Mouse (Mus musculus) liver, embryonic 15.5 days (tissue): ENCODE data around the gene Trim17. TPM values are rescaled to one million over a fixed set of nuclear protein-coding genes. Genes with fewer than 3 reads are reported as not detected.

Experiments used
- ATAC-seq: fragments of 200-750 bp; cut with Nextera tagmentation; 2 replicates; pipeline ENCODE4 v1.8.0; 2017; ENCODE audit warnings: moderate number of reproducible peaks, mild to moderate bottlenecking, moderate library complexity; ENCODE audit not compliant: insufficient read depth
- H3K27ac ChIP-seq: fragments of 300-500 bp; sonication (generic); replicated peaks from 2 replicates; pipeline ENCODE4 v1.5.1; 2015; ENCODE audit warnings: mild to moderate bottlenecking, inconsistent platforms
- H3K27me3 ChIP-seq: fragments of 300-500 bp; sonication (generic); 2 replicates; pipeline ENCODE4 v1.6.1; 2015; ENCODE audit warnings: mild to moderate bottlenecking, inconsistent platforms
- H3K36me3 ChIP-seq: fragments of 300-500 bp; sonication (generic); replicated peaks from 2 replicates; pipeline ENCODE4 v1.6.1; 2015; ENCODE audit warnings: moderate library complexity, mild to moderate bottlenecking, inconsistent platforms
- H3K4me1 ChIP-seq: fragments of 300-500 bp; sonication (generic); replicated peaks from 2 replicates; pipeline ENCODE4 v1.6.1; 2015; ENCODE audit warnings: inconsistent platforms
- H3K4me2 ChIP-seq: fragments of 300-500 bp; sonication (generic); 2 replicates; pipeline ENCODE4 v1.6.1; 2015; ENCODE audit warnings: moderate library complexity, mild to moderate bottlenecking, inconsistent platforms
- H3K4me3 ChIP-seq: fragments of 300-500 bp; sonication (generic); replicated peaks from 2 replicates; pipeline ENCODE4 v1.5.1; 2015; ENCODE audit warnings: mild to moderate bottlenecking, inconsistent platforms
- H3K9ac ChIP-seq: fragments of 300-500 bp; sonication (generic); 2 replicates; pipeline ENCODE4 v1.6.1; 2015; ENCODE audit warnings: moderate library complexity, mild to moderate bottlenecking, inconsistent platforms
- H3K9me3 ChIP-seq: fragments of 300-500 bp; sonication (generic); replicated peaks from 2 replicates; pipeline ENCODE4 v1.6.1; 2016; ENCODE audit warnings: inconsistent platforms
- WGBS: fragments of 180-500 bp; shearing (Covaris S2); methylation state at CpG from one replicate; pipeline ENCODE4 v1.1.7; 2015; ENCODE audit warnings: mixed read lengths; ENCODE audit not compliant: insufficient replicate concordance; 5-methylcytosine and 5-hydroxymethylcytosine counted together
- polyA plus RNA-seq: library from polyadenylated mRNA; unstranded; fragments of >200 nt; fragmentation: Nextera tagmentation; extraction: Ambion mirVana; gene quantifications from 2 replicates; pipeline ENCODE4 v1.2.1, GENCODE M21; 2015

The Trim17 gene
- polyA plus RNA-seq, 1 experiment from 2014 or later = 0.06 TPM

DNA sequence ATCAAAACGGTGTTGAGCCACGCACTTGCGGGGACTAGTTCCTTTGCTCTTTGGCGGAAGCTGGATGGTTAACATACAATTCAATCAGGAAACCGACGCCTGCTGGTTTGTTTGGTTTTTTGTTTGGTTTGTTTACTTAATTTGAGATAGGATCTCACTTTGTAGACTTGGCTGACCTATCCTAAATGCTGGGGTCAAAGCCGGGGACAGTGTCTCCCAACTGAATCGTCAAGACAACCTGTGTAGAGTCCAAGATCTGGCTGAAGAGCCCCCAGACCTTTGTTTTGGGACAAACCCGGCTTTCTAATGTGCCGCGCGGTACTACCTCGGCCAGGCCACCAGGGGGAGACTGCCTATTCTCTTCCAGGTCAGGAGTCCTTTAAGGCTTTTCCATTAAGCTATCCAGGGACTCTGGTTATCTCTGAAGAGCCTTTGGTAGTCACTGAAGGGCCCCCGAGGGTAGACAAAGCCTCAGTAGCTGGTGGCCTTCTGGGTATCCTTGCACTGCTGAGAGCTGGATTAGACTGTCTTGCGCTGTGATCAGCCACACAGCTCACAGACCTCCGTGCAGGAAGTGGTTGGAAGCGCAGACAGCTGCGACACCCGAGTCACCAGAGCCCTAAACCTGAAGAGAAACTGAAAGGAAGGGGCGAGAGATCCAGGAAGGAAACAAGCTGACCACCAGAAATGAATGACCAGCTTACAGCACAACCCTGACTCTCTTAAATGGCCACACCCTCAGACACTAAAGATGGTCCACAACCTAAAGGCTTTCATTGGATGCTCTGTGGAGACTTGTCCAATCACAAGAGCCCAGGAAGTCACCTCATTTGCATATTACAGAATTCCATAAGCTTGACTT is 26.5 kb upstream of the Trim17 start:
- ATAC-seq = peak; percentile 81
- Histone ChIP-seq H3K4me2 (peak overlapping the region; percentile 74), H3K9me3 (no peaks in the 10 kb centered on the region), H3K36me3 (peaks cover 43% of the 10 kb centered on the region), H3K9ac (peak overlapping the region; percentile 49), H3K4me1 (peaks cover 50% of the 10 kb centered on the region), H3K27ac (peak overlapping the region; percentile 86), H3K4me3 (peak overlapping the region; percentile 53), H3K27me3 (no peaks in the 10 kb centered on the region)
- WGBS = 3% methylated on average over 20 of the region's 20 CpGs

DNA sequence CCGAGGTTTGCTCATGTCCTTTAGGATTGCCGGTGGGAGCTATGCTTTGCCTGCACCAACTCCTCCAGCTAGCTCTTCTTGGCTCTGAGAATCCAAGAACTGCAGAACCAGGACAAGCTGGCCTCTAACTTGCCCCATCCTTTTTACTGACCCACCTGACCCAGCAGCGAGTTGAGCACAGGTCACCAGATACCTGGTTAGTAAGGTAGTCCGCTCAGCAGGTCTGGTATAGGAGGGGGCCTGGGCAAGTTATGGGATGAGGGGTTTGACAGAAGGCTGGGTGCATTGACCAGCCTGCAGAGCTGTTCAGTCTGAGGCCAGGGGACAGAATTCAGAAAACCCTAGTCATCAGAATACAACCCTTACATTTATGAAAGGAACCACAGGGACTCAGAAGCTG is 25.4 kb upstream of the Trim17 start:
- no peak overlapping the region for H3K4me2 ChIP-seq
- no peak overlapping the region for H3K9ac ChIP-seq
- H3K4me1 ChIP-seq = peaks cover 50% of the 10 kb centered on the region
- 62% methylated on average over 4 of the region's 4 CpGs for WGBS
- peaks cover 43% of the 10 kb centered on the region for H3K36me3 ChIP-seq
- no peaks in the 10 kb centered on the region for H3K27me3 ChIP-seq
- no peak for ATAC-seq
- peak overlapping the region; percentile 86 for H3K27ac ChIP-seq
- H3K4me3 ChIP-seq = no peak overlapping the region
- no peaks in the 10 kb centered on the region for H3K9me3 ChIP-seq

DNA sequence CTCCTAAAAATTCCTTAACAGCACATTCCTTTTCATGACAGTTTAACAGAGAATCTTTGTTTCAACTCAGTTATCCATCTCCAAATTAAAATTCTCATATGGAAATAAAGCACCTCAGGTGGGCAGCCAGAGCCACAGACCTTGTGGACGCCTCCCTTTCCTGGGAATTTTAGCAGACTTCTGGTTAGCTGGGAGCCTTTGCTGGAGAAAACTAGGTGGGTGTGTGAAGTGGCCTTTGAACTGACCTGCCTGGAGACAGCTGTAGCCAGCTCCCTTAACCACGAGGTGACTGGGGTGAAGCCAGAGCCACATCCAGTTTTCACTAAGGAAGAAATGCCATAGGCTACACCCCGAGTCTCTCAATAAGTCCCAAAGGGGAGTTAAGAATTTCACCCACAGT is 24.8 kb upstream of the Trim17 start:
- no peak for ATAC-seq
- Histone ChIP-seq H3K27ac (peak overlapping the region; percentile 86), H3K9ac (0 out of 2 replicates have a peak overlapping the region, but pooled peaks have one; percentile 6), H3K27me3 (no peaks in the 10 kb centered on the region), H3K4me1 (peaks cover 50% of the 10 kb centered on the region), H3K4me2 (no peak overlapping the region), H3K36me3 (peaks cover 45% of the 10 kb centered on the region), H3K9me3 (no peaks in the 10 kb centered on the region), H3K4me3 (no peak overlapping the region)
- 43% methylated on average over 3 of the region's 3 CpGs for WGBS

DNA sequence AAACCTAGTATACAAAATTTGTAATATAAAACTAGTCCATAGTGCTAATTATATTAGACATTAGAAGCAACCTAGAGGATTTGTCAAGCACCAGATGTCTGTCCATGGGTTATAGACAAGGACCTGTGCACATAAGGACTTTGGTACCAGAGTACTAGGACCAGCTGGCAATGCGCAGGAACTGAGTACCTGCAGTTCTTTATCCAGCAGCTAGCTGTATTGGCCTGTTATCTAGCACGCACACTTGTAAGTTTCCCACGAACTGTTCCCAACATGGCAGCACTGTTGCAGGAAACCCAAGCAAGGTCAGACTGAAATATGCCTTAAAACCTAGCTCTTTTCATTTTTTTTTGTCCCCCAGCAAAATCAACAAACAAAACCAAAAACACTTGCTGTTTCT is 24.2 kb upstream of the Trim17 start:
- Histone ChIP-seq H3K4me2 (0 out of 2 replicates have a peak overlapping the region, but pooled peaks have one; percentile 4), H3K9ac (no peak overlapping the region), H3K4me1 (peaks cover 50% of the 10 kb centered on the region), H3K27ac (peak overlapping the region; percentile 86), H3K36me3 (peaks cover 44% of the 10 kb centered on the region), H3K4me3 (no peak overlapping the region), H3K9me3 (no peaks in the 10 kb centered on the region), H3K27me3 (no peaks in the 10 kb centered on the region)
- ATAC-seq = no peak
- 23% methylated on average over 3 of the region's 3 CpGs for WGBS

DNA sequence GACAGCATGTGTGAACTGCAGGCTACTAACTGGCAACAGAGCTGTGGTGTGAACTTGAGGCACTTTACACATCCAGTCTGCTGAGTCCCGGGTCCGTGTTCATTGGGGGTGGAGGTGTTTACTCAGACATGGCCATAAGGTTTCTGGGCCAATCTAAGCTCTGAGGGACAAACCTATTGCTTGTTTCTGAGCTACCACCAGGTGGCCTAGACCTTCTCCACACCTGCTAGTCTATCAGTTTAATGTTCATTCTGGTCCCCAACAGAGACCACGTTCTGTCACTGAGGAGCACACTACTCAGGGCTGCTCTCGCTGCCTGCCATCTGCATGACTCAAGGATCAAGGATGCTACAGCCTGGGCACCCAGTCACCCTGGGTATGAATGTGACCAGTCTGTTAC is 22.9 kb upstream of the Trim17 start:
- Histone ChIP-seq H3K36me3 (peaks cover 54% of the 10 kb centered on the region), H3K9ac (no peak overlapping the region), H3K27ac (0 out of 2 replicates have a peak overlapping the region, but pooled peaks have one; percentile 86), H3K27me3 (no peaks in the 10 kb centered on the region), H3K9me3 (no peaks in the 10 kb centered on the region), H3K4me2 (no peak overlapping the region), H3K4me3 (no peak overlapping the region), H3K4me1 (peaks cover 60% of the 10 kb centered on the region)
- WGBS = 64% methylated on average over 4 of the region's 4 CpGs
- no peak for ATAC-seq

DNA sequence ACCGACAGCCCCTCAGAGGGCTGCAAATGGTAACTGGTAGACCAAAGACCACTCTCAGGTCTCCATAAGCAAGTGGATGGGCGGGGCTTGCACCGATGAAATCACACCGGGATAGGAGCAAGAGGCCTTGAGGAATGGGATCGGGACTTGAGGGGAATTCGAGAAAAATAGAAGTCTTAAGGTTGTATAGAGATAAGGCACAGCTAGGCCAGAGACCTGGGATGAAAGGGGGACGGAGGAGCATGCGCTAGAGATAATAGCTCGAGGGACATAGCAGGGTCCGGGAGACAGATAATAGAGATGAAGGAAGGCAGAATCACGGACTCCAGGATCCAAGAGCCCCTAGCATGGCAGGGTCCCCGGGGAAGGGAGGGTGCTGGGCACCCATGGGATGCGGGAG is 16.6 kb upstream of the Trim17 start:
- Histone ChIP-seq H3K9me3 (no peaks in the 10 kb centered on the region), H3K36me3 (peaks cover 41% of the 10 kb centered on the region), H3K4me1 (peaks cover 34% of the 10 kb centered on the region), H3K27ac (peak overlapping the region; percentile 96), H3K4me3 (peak overlapping the region; percentile 94), H3K4me2 (peak overlapping the region; percentile 96), H3K27me3 (peaks cover 11% of the 10 kb centered on the region), H3K9ac (peak overlapping the region; percentile 97)
- 2% methylated on average over 13 of the region's 13 CpGs for WGBS
- peak; percentile 32 for ATAC-seq

DNA sequence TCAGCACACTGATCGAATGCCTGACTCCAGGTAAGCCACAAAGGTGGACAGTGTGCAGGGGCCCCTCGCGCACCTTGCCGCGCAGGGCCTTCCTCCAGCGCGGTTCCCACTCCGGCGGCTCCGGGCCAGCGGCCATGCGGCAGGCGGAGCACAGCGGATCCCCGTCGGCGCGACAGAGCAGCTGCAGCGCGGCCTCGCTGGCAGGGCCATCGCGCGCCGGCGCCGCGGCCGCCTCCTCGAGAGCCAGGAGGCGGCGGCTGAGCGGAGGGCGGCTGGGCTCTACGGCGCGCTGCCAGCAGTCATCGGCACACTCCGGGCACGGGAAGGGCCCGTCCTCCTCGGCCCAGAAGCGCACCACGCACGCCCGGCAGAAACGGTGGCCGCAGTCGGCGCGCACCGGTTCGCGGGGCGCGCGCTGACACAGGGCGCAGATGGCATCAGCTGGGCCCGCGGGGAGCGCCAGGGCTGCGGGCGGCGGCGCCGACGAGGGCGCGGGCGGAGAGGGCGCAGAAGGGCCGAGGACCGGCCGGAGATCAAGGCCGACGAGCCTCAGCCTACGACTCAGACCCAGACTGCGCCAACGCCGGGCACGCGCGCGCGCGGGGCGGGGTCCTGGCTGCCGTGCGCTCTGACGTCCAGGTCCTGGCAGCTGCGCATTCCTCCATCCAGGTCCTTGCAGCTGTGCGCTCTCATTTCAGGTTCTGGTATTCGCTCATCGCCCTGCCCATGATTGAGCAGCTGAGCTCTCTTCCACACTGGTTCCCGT is 16.0 kb upstream of the Trim17 start, which contains the start of gene Rnf187:
Gene Rnf187 (minus strand): TSS at position 595 of the 766 bp plus-strand sequence.
- peak within 1 kb of the TSS; percentile 97 for H3K9ac ChIP-seq
- under 1% methylated on average over 95 of the region's 95 CpGs for WGBS
- H3K4me2 ChIP-seq = peak within 1 kb of the TSS; percentile 96
- peaks cover 34% of the 10 kb centered on the region for H3K4me1 ChIP-seq
- no peaks in the 10 kb centered on the region for H3K9me3 ChIP-seq
- H3K36me3 ChIP-seq = peaks cover 35% of the 10 kb centered on the region
- peak within 1 kb of the TSS; percentile 94 for H3K4me3 ChIP-seq
- H3K27me3 ChIP-seq = peaks cover 17% of the 10 kb centered on the region
- ATAC-seq = peak; percentile 95
- H3K27ac ChIP-seq = peak within 1 kb of the TSS; percentile 96

DNA sequence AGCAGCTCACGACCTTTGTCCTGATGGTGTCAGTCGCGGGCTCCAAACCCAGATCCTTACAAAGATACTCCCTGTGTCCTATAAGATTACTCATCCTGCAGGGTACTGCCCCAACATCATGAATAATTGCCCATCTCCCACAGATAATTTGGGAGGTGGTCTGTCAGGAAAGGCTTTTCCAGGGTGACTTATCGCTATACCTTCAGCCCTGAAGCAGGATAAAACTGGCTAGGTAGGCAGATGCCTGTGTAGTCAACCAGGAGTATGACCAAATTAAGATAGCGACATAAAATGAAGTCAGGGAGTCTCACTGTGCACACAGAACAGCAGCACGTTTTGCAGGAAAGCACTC is 15.4 kb upstream of the Trim17 start:
- no peak for ATAC-seq

DNA sequence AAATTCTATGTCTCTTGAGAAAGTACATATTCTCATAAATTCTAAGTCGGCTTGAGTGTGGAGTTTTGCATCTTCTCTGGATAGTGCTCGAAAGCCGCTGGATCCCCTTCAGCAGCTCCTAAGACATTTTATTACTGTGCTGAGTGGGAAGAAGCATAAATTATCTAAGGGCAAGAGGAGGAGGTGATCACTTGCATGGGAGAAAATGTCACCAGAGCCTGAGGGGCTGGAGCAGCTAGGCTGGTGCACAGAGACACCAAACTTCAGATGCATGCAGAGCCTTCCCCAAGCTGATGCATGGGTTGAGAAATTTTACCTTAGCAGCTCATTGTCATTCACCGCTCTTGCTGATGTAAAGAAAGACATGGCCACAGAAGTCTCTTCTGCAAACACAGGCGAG is 10.3 kb upstream of the Trim17 start:
- Histone ChIP-seq H3K9me3 (no peaks in the 10 kb centered on the region), H3K9ac (no peak overlapping the region), H3K36me3 (no peaks in the 10 kb centered on the region), H3K4me1 (peaks cover 20% of the 10 kb centered on the region), H3K4me3 (no peak overlapping the region), H3K4me2 (no peak overlapping the region), H3K27me3 (peaks cover 70% of the 10 kb centered on the region), H3K27ac (no peak overlapping the region)
- ATAC-seq = no peak
- WGBS = 69% methylated on average over 5 of the region's 5 CpGs

More for the DNA sequence above, 15.4 kb upstream of the Trim17 start:
- H3K4me1 ChIP-seq = peaks cover 34% of the 10 kb centered on the region
- no peaks in the 10 kb centered on the region for H3K9me3 ChIP-seq
- 22% methylated on average over 6 of the region's 6 CpGs for WGBS
- H3K4me2 ChIP-seq = peak overlapping the region; percentile 96
- peak overlapping the region; percentile 97 for H3K9ac ChIP-seq
- peaks cover 22% of the 10 kb centered on the region for H3K27me3 ChIP-seq
- peaks cover 29% of the 10 kb centered on the region for H3K36me3 ChIP-seq
- peak overlapping the region; percentile 96 for H3K27ac ChIP-seq
- H3K4me3 ChIP-seq = peak overlapping the region; percentile 94

DNA sequence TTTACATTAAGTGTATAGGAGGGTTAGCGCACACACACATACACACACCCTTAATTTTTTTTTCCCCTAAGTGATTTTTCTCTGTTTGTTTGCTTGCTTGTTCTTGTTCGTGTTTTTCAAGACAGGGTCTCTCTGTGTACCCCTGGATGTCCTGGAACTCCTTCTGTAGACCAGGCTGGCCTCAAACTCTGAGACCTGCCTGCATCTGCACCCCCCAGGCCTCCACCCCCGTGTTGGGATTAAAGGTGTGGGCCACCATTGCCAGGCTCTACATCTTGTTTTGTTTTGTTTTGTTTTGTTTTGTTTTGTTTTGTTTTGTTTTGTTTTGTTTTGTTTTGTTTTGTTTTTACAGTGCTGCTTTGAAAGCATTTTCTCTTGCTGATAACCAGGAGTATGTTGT is 7.2 kb upstream of the Trim17 start:
- 67% methylated on average over 3 of the region's 3 CpGs for WGBS
- no peak overlapping the region for H3K9ac ChIP-seq

More for the DNA sequence above, 7.2 kb upstream of the Trim17 start:
- Histone ChIP-seq H3K27me3 (peaks cover 97% of the 10 kb centered on the region), H3K36me3 (no peaks in the 10 kb centered on the region), H3K4me3 (no peak overlapping the region), H3K9me3 (no peaks in the 10 kb centered on the region), H3K27ac (no peak overlapping the region), H3K4me1 (peaks cover 28% of the 10 kb centered on the region), H3K4me2 (no peak overlapping the region)
- no peak for ATAC-seq
